Mouse (Mus musculus): ENCODE data around the gene Gp9.

Gene Gp9

DNA sequence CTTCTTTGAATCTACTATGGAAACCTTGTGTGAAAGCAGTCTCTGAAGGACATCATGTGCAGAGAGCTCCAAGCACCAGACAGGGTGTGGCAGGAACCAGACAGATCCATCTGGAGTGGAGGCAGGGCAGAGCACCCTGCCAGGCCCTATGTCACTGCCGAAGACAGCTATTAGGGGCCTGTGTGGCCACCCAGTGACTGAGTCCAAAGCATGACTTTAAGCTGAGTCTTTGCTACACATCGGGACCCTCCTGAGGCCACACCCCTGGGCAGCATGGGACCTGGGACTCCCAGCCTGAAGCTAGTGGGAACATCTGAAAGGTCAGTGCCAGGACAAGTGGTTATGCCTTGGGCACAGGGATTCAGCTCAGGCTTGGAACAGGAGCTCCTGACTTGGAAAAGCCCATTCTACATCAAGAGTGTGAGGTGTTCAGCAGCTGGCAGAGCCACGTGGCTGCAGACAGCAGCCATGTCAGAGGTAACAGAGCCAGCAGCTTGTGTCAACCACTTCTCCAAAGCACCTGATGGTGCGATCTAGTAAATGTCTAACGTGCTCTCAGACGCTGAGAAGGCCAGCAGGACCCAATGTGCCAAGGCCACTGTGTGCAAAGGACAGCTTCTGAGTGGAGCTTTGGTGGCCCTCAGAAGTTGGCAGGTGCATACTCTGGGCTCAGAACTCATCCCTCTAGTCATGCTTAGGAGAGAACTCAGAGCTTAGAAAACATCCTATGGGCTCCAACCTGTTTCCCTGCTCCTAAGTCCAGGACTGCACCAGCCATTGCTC lies 9.4 kb downstream of the Gp9 start:
- no peak for DNase-seq (ENCODE audit: low spot score)

DNA sequence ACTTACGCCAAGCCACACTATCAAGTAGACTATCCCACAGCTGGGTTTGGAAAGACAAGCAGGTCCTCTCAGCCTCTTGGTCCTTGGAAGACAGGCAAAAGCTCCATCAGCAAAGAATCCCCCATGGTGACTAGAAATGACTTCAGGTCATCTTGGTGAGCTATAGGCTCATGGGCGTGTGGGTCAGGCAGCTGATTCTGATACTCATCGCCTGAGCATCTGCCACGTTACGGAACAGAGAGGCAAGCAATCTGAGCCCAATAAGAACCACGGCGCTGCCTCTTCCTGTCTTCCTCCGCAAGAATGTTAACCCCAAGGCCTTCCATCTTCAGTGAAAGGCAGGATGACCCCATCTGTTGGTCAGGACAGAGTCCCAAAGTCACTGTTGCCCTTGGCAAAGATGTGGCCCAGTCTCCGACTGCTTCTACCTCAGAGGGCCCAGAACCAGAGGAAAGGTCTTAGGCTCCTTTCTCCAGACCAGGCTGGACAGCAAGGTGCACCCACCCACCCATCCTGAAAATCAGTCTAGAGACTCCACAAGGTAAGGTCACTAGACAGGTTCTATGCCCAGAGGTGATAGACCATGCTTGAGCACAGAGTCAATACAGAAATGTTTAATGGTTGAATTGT lies 10.5 kb downstream of the Gp9 start:
- no peak for DNase-seq (ENCODE audit: low spot score)

DNA sequence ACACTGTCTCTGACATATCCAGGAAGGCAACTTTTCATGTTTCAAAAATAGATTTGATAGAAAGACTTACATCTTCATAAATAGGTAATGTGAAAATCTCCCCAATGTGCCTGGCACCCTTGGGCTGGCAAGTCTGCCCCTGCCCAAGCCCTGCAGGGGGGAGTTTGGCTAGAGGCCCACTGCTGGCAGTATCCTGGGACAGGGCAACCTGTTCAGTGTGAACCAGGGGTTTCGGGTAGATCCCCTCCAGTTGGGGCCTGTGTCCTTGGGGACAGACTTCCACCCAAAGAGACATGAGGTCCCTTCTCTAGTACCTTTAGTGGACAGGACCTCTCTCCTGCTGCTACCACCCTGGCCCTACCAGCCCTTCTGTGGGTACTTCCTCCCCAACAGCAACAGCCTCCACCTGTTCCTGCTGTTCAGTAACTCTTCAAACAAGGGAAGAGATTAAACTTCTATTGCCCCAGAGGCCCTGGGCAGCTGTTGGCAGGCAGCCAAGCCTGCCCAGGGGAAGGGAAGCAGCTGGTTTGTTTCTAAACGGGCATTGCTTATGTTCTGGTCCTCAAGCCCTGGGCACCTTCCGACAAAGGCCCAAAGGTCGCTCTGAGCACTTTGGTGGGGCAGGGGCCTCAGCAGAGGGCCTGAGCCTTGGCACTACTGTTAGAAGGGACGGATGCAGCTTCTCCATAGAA lies 11.2 kb downstream of the Gp9 start:
- no peak for DNase-seq (ENCODE audit: low spot score)

DNA sequence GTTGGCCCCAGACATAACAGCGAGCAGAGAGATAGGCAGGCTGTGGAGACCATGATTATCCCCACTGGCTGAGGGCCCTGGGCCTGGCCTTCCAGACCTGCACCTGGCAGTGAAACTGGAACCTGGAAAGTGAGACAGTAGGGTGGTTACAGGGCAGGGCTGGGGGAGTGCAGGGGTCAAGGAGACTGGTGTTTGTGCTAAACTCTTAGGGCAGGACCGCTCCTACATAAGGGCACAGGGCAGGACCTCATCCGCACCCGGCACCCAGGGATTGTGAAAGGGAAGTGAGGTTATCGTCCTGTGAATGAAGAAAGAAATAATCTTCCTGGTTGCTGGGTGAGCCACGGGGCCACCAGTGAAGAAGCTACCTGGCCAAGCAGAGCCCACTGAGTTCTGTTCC lies 11.9 kb downstream of the Gp9 start:
- no peak for DNase-seq (ENCODE audit: low spot score)

DNA sequence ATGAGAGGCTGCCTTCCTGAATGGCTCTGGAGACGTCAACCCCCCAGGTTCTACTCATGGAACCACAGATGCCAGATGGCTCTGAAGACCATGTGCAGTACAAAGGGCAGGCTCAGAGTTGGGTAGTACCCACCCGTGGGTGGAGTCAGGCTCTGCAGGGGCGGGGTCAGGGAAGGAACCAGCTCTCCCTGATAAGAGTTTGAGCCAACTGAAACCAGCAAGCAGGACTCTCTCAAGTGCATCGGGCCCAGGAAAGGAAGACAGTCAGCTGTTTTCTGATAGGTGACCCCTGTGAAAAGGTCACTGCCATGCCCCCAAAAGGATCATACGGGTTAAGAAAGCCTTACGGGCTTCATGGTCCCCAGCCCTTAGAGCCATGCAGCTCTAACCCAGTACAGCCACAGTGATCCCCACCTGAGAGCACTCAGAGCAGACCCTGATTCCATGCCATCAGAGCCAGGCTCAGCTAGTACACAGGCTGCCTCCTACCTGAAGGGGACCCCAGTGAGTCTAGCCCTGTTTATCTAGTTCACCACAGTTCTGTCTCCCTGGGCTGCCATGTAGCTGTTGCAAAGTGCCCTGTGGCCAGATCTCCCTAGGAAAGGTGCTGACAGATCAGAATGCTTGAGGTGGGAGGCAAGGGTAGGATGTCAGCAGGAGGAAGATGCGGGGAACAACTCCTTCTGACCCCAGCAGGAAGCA lies 13.1 kb downstream of the Gp9 start:
- DNase-seq (ENCODE audit: low spot score): no peak

DNA sequence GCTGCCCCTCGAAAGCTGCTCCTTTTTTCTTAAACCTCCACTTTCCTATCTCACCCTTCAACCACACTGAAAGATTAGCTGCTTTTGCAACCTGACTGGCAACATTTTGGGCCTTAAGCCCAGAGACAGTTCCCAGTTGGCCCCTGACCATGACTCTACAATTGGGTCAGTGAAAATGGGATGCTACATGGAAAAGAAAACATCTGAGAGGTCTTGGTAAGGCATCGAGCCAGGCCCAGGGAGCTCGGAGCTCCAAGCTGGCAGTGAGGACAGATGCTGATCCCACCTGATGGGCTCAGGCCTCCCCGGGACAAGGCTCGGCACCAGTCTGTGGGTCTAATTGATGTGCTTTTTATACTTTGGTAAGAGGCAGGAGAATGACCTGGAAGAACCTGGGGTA lies 14.0 kb downstream of the Gp9 start:
- DNase-seq (ENCODE audit: low spot score): no peak

DNA sequence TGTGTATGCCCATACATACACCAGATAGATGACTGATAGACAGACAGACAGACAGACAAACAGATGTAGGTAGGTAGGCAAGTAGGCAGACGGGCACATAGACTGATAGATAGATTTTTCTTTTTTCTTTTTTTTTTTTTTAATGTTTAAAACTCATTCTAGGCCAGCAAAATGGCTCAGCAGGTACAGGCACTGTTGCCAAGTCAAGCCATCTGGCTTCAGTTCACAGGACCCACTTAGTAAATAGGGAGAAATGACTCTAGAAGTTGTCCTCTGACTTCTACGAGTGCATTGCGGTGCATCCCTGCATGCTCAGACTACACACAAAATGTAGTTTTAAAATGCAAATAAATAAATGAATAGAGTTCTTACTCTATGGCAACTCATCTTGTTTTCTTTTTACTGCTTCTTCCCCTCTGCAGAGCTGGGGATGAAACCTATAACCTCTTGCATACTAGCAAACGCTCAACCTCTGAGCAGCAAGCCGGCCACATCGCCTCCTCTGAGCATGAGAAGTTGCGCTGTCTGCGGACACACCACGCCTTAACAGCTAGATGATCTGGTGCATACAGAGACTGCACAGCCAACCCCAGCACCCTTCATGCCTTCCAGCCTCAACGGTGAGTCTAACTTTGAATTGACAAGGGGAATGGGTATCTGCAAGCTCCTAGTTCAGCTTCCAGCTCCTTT lies 16.1 kb downstream of the Gp9 start:
- DNase-seq (ENCODE audit: low spot score): no peak

DNA sequence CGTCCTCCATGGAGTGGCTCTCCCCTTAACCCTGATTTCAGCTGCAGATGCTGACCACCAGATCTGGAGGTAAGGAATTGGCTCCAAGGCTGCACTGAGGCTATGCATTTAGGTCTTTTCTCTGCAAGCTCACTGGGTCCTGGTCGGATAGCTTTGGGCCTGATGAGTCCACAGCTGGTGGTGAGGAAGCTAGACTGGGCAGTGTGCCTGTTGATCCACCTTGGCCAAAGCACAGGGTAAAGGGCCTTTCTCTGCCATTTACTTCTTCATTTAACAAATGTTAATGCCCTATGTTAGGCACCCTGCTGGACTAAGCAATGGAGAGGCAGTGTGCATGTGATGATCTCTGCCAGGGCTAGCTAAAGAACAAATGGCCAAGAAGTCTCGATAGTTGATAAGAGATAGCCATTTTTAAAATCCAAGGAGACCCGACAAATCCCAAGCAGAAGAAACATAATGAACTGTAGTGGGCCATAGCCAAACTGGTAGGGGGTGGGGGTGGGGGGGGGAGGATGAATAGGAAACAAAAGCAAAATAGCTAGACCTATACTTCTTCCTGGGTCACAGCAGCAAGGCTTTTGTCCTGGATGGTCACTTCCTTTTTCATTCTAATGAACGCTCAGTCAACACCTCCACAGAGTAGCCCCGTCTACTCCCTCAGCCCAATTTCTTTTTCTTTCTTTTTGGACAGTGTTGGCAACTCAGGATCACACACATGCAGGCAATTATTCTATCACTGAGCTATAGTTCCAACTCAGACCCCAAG lies 17.7 kb downstream of the Gp9 start:
- DNase-seq (ENCODE audit: low spot score): no peak

DNA sequence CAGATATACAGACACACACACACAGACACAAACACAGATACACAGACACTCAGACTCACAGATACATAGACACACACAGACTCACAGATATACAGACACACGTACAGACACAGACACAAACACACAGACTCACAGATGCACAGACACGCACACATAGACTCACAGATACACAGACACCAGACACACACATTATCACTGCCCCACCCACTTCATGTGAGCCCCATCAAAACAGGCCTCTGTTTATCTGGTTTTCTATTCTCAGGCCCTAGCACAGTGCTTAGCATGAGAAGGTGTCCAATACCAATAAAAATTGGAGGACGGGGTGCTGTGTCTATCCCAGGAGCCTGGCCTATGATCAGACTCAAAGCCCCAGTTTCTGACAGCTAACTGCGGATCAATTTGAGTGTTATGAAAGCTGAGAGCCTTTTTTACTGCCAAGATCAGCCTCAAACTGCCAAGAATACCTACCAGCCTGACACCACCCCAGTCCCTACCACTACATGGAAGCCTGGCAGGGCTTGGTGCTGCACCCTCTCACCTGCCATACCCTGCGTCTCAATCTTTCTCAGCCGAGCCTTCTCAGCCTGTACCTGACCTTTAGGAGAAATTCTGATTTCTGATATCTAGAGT lies 18.5 kb downstream of the Gp9 start:
- no peak for DNase-seq (ENCODE audit: low spot score)

DNA sequence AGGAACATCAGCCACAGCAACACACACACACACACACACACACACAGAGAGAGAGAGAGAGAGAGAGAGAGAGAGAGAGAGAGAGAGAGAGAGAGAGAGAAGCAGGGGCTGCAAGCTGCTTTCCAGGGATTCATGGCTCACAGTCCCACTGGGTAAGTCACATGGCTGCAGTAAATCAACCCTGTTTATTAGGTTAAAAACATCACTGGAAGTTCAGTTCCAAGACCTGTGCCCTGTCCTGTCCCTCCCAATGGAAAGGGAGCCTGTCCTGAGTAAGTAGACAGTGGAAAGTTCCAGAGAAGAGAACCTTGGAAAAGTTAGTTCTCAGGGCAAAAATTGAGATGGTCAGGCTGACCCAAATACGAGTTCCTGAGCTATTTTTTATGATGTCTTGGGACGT lies 19.4 kb downstream of the Gp9 start:
- DNase-seq (ENCODE audit: low spot score): no peak

DNA sequence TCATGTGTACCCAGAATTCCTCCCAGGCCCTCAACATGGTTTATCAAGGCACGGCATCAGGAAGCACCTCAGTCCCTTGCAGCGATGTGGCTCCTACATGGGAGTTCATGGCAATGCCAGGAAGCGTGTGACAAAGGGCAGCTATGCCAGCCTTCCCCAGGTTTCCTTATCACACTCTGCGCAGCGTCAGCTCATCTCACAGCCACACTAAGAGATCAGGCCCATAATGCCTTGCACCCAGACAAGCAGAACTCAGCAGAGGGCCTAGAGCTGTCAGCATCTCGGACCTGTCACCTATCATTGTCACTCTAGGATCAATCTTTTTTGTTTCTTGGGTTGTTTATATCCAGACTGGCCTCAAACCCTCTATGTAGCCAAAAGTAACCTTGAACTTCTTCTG lies 21.7 kb downstream of the Gp9 start:
- no peak for DNase-seq (ENCODE audit: low spot score)

DNA sequence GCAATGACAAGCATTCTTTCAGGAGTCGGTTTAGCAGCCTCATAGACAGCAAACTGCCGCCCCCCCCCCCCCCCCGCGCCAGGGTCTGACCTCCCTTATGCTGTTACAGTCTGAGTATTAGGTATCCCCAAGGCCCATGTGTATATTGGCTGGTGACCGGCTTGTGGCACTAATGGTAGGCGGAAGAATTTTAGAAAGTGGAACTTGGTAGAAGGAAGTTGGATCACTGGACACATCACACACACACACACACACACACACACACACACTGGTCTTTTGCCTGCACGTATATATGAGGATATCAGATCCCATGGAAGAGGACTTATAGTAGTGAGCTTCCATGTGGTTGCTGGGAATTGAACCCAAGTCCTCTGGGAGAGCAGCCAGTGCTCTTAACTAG lies 24.6 kb downstream of the Gp9 start:
- DNase-seq (ENCODE audit: low spot score): no peak

DNA sequence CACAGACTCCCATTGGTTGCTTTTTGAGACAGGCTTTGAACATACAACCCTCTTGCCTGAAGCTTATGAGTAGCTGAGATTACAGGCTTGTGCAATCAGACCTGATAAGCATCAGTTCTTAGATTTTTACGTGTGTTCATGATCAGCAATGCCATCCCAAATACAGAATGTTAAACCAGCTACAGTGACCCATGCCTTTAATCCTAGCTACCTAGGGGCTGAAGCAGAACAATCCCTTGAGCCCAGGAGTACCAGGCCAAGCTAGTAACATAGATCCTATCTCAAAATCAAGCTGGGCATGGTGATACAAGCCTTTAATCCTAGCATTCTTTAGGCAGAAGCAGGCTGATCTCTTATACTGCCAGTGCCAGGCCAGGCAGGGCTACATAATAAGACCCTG lies 26.2 kb downstream of the Gp9 start:
- no peak for DNase-seq (ENCODE audit: low spot score)

DNA sequence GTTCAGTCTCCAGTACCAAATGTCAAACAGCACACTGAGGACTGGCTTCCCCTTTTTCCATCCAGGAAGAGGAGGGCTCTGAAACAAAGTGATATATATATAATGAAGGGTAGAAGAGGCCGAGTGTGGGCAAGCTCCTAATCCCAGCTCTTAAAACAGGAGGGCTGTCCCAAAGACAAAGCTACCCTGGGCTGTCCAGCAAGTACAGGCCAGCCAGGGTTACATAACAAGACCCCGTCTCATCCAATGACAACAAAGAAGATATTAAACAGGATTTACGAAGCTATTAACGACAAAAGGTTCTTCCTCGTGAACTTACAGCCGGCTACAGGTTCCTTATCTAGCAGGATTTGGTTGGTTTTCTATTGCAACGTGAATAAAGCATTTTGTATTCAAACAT lies 27.0 kb downstream of the Gp9 start:
- no peak for DNase-seq (ENCODE audit: low spot score)

DNA sequence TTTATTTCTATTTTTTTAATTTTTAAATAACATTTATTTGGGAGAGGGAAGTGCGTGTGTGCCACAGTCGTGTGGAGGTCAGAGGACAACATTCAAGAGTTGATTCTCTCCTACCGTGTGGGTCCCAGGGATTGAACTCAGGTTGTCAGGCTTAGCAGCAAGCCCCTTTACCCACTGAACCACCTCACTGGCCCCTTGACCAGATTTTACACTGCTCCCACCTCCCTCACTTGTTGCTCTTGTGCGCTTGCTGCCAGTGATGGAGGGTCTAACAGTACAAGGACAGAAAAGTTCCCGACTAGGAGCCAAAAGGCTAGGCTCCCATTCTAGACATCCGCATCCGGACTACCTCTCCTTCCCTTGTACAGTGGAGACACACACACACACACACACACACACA lies 27.6 kb downstream of the Gp9 start:
- DNase-seq (ENCODE audit: low spot score): no peak

DNA sequence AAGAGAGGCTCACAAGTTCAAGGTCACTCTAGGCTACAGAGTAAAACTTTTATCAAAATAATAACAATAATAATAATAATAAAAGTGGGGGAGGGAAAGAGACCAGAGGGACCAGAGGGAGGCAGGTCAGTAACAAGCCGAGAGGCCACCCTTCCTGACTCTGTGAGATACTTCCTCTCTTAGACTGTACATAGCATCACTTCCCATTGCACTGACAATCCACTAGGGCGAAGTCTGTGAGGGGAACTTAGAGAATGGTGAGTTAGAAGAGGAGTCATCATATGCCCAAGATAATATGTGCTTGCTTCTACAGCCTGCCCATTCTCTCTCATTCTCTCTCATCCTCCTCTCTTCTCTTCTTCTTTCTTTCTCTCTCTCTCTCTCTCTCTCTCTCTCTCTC lies 28.2 kb downstream of the Gp9 start:
- peak; percentile 15 for DNase-seq (ENCODE audit: low spot score)

DNA sequence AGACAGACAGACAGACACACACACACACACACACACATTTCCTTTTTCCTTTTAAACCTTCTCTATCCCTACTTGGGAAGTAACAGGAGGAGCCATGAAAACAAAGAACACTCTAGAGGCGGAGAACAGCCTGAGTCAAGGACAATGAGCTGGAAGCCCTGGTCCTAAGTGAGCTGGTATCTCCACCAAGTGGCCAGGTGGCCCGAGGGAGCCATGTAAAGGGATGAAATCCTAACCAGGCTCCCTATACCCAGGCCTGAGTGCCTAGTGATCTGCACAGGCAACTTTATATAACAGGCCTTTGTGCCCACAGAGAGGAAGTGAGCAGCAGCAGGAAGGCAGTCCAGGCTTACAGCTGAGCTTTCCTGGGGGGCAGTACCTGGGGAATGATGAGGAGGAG lies 29.0 kb downstream of the Gp9 start:
- DNase-seq (ENCODE audit: low spot score): no peak

DNA sequence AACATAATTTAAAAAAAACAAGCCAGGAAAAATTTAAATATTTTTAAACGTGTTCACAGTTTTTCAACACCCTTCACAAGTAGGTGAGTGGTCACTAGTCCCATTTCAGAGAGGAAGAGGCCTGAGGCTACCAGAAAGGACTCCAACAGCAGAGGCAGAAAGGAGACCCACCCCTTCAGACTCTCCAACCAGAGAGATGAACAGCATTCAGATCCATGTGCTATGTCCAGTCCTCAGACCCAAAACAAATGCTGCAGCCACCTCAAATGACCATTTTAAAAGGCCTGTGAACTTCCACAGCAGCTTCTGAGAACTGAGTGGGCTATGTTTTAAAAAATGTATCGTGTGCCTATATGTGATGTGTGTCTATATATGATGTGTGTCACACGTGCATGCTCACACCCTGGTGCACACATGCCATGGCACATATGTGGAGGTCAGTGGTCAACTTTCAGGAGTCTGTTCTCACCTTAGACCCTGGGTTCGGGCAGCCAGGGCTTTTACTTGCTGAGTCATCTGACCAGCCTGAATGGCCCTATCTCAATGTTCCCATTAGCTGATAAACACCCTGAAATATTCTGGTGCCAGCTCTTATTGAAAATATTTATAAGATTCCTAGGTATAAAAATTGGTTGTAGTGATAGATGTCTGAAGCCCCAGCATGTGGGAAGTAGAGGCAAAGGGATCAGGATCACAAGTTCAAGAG lies 30.0 kb downstream of the Gp9 start:
- no peak for DNase-seq (ENCODE audit: low spot score)

DNA sequence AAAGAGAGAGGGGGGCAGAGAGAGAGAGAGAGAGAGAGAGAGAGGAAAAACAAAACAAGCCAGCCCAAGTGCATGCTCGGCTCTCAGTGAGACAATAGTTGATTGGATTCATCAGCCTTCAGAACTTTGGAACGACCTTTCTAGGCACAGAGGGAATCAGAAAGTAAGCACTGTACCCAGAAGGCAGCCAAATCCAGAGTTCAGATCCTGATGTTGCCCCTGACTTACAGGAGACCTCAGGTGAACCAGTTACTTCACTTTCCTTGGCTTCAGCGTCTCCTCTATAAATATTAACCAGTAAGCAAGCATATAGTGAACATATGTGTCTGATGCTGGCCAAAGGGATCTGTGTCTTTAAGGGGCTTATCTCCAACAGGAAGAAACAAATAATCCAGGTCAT lies 30.6 kb downstream of the Gp9 start:
- DNase-seq (ENCODE audit: low spot score): no peak

DNA sequence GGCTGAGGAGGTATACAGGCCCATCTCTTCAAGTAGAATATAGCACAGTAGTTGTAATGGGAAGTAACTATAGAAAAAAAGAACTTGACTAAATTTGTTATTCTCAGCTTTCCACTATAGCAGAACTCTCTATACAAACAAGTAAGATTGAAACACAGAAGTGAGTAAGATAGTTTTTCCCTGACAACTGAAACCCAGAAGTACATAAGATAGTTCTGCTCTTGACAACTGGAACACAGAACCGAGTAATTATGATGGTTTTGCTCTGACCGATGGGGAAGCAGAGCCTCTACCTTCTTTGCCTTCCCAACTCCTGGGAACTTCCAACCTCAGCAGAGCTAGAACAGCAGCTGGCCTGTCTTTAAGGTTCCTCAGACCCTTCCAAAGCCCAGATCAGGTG lies 31.3 kb downstream of the Gp9 start:
- DNase-seq (ENCODE audit: low spot score): no peak
